20 mouse cellular contexts compared by ENCODE assay signal in the genomic region with DNA sequence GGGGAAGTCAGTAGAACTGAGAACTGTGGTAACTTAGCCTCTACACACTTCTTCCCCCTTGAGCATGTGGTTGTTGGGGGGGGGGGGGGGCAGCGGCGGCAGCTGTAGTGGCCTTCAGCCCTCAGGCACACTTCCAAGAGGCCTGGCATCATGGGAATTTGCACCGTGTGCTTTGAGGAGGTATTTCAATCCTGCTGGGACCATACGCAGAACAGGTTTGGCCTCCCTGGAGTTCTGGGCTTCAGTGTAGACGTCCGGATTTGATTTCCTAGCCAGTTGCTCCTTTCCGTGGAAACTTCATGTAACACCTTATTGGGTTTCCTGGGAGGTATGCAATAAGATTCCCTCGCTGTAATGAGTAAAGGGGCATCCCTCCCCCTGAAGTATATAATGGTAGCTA.
DNase-seq lines count a peak whose midpoint lies in the region; ATAC-seq and TF ChIP-seq lines count a peak whose summit lies in the region.
"Had no signal": no experiment of that assay in that cellular context is flagged by ENCODE, and none has a peak within 500 bp of the region (broad histone marks: within the 10 kb centered on the region; RNA-seq: fewer than 3 reads in every experiment).

No protein-coding gene starts in this region.

- H3K79me2 ChIP-seq in myocyte (ENCODE audit: control insufficient read depth, insufficient read depth) = no peaks in the 10 kb centered on the region

- ATAC-seq in heart, embryonic 12.5 days (ENCODE audit: insufficient number of reproducible peaks, low FRiP score) = no peak
- ATAC-seq in kidney, embryonic 14.5 days (ENCODE audit: low FRiP score, low TSS enrichment) = no peak
- ATAC-seq: forebrain, embryonic 14.5 days; liver, embryonic 12.5 days had no signal

- 63% methylated on average over 8 of the region's 8 CpGs for WGBS in heart, embryonic 12.5 days
- WGBS in kidney, embryonic 14.5 days = 53% methylated on average over 8 of the region's 8 CpGs

- no peak overlapping the region for H3K4me3 ChIP-seq in heart, embryonic 12.5 days
- H3K4me3 ChIP-seq in kidney, embryonic 14.5 days (ENCODE audit: low read length) = no peak overlapping the region
- no peak overlapping the region for H3K4me3 ChIP-seq in myocyte
- H3K4me3 ChIP-seq: liver, embryonic 12.5 days; lung, embryonic 15.5 days had no signal

- H3ac ChIP-seq in myocyte (ENCODE audit: control insufficient read depth, insufficient read length) = no peak overlapping the region

- no peaks in the 10 kb centered on the region for H3K36me3 ChIP-seq in heart, embryonic 12.5 days
- no peaks in the 10 kb centered on the region for H3K36me3 ChIP-seq in kidney, embryonic 14.5 days (ENCODE audit: control insufficient read depth, insufficient read depth, low read length)
- no peaks in the 10 kb centered on the region for H3K36me3 ChIP-seq in myocyte (ENCODE audit: control insufficient read depth, insufficient read depth)
- H3K36me3 ChIP-seq: liver, embryonic 12.5 days; lung, embryonic 15.5 days had no signal

- no peak for DNase-seq in heart, postnatal 36 days
- DNase-seq in kidney, adult 18-20 months = peak; percentile 23
- peak; percentile 5 to 41 for DNase-seq in gastrocnemius, adult 8-10 months (ENCODE audit: low spot score in 2 of 2)
- no peak for DNase-seq in cerebellum, postnatal 4 days (ENCODE audit: low spot score in 2 of 2)
- DNase-seq: cerebellum, adult 9-10 months; embryo, embryonic 11 days; heart, postnatal 10 days; right cerebral cortex, postnatal 14 days; thymus, postnatal 14 days had no signal

- H3K27ac ChIP-seq in heart, embryonic 12.5 days (ENCODE audit: poor library complexity, severe bottlenecking) = peak overlapping the region; percentile 52
- no peak overlapping the region for H3K27ac ChIP-seq in kidney, embryonic 14.5 days (ENCODE audit: low read depth, low read length)
- H3K27ac ChIP-seq: kidney, postnatal 0 days; liver, embryonic 12.5 days; lung, embryonic 15.5 days; macrophage; stomach, postnatal 0 days had no signal

- intact Hi-C loops in heart, postnatal 36 days (cut with DNase I) = no loop called here

- H3K27me3 ChIP-seq in heart, embryonic 12.5 days (replicated peaks) = no peaks in the 10 kb centered on the region
- no peaks in the 10 kb centered on the region for H3K27me3 ChIP-seq in kidney, embryonic 14.5 days (ENCODE audit: control insufficient read depth, insufficient read depth, low read length)
- no peaks in the 10 kb centered on the region for H3K27me3 ChIP-seq in myocyte (ENCODE audit: control insufficient read depth, insufficient read depth, insufficient read length)
- H3K27me3 ChIP-seq: CH12.LX; liver, embryonic 12.5 days; lung, embryonic 15.5 days had no signal

- peaks cover 18% of the 10 kb centered on the region for H3K4me1 ChIP-seq in heart, embryonic 12.5 days (replicated peaks)
- H3K4me1 ChIP-seq in kidney, embryonic 14.5 days (ENCODE audit: control insufficient read depth, insufficient read depth, low read length) = peaks cover 11% of the 10 kb centered on the region
- H3K4me1 ChIP-seq: liver, embryonic 12.5 days had no signal

- H3K4me2 ChIP-seq in heart, embryonic 12.5 days = no peak overlapping the region
- H3K4me2 ChIP-seq in kidney, embryonic 14.5 days (replicated peaks; ENCODE audit: low read depth, low read length) = no peak overlapping the region
- H3K4me2 ChIP-seq in myocyte (ENCODE audit: low read depth) = no peak overlapping the region
- H3K4me2 ChIP-seq: liver, embryonic 12.5 days; lung, embryonic 15.5 days; midbrain, embryonic 11.5 days had no signal

- no peak for TF ChIP-seq POLR2A in myocyte (IDR thresholded peaks at IDR 0.05; ENCODE audit: insufficient read length, low read depth)

- H3K9me3 ChIP-seq in heart, embryonic 12.5 days (replicated peaks) = 0 out of 2 replicates have a peak, but pooled peaks cover 3% of the 10 kb centered on the region
- H3K9me3 ChIP-seq in kidney, embryonic 14.5 days (ENCODE audit: control insufficient read depth, low read length) = no peaks in the 10 kb centered on the region
- H3K9me3 ChIP-seq: liver, embryonic 12.5 days; lung, embryonic 15.5 days had no signal

- no peak overlapping the region for H3K9ac ChIP-seq in heart, embryonic 12.5 days
- no peak overlapping the region for H3K9ac ChIP-seq in kidney, embryonic 14.5 days (ENCODE audit: low read depth, low read length)
- H3K9ac ChIP-seq: liver, embryonic 12.5 days; lung, embryonic 15.5 days had no signal

TF ChIP-seq in myocyte, 11 proteins besides CTCF, POLR2A, EP300 and RAD21:
- peak in 1 of 3 experiments; percentile 48 for TF ChIP-seq MYOD1 (IDR thresholded peaks at IDR 0.05; ENCODE audit: control insufficient read depth in 1 of 3, insufficient read length in 2 of 3, low read depth in 2 of 3)
- TF ChIP-seq MYOG (IDR thresholded peaks at IDR 0.05; ENCODE audit: control insufficient read depth in 1 of 3, insufficient read depth in 1 of 3, insufficient read length in 2 of 3, low read depth in 2 of 3) = peak in 2 of 3 experiments; percentile 27 to 75
- no peak for TF ChIP-seq TCF3 (IDR thresholded peaks at IDR 0.05; ENCODE audit: insufficient read length, low read depth)

Comparison
In these comparisons a context has a peak if more than half of its experiments do, and no peak if none do; other contexts are left out.
1. DNase-seq: peak in kidney, adult 18-20 months (single experiment) and gastrocnemius, adult 8-10 months (2 of 2); none in heart, postnatal 36 days (0 of 2) and cerebellum, postnatal 4 days (0 of 2).